Mouse (Mus musculus) hindbrain, embryonic 10.5 days (tissue): ENCODE measurements around the gene Pafah1b2. TPM values are rescaled to one million over a fixed set of nuclear protein-coding genes. Genes with fewer than 3 reads are reported as not detected.

Experiments
- DNase-seq: peaks from one replicate; pipeline ENCODE4 v3.0.0-alpha.2; 2017; ENCODE audit warnings: low spot score
- H3K27ac ChIP-seq: fragments of 300-500 bp; sonication (generic); 2 replicates; pipeline ENCODE4 v1.5.1; 2016; ENCODE audit warnings: mild to moderate bottlenecking, moderate library complexity
- H3K27me3 ChIP-seq: fragments of 300-500 bp; sonication (generic); 2 replicates; pipeline ENCODE4 v1.6.1; 2016; ENCODE audit warnings: mild to moderate bottlenecking; ENCODE audit not compliant: poor library complexity, insufficient read depth, severe bottlenecking
- H3K36me3 ChIP-seq: fragments of 300-500 bp; sonication (generic); 2 replicates; pipeline ENCODE4 v1.6.1; 2016; ENCODE audit warnings: mild to moderate bottlenecking, moderate library complexity
- H3K4me1 ChIP-seq: fragments of 300-500 bp; sonication (generic); replicated peaks from 2 replicates; pipeline ENCODE4 v1.6.1; 2016; ENCODE audit warnings: mild to moderate bottlenecking
- H3K4me3 ChIP-seq: fragments of 300-500 bp; sonication (generic); 2 replicates; pipeline ENCODE4 v1.5.1; 2016; ENCODE audit warnings: mild to moderate bottlenecking, moderate library complexity
- H3K9me3 ChIP-seq: fragments of 300-500 bp; sonication (generic); 2 replicates; pipeline ENCODE4 v1.6.1; 2016; ENCODE audit warnings: mild to moderate bottlenecking, moderate library complexity
- WGBS: fragments of 180-500 bp; shearing (Covaris S2); methylation state at CpG from one replicate; pipeline ENCODE4 v1.1.7; 2016; 5-methylcytosine and 5-hydroxymethylcytosine counted together
- polyA plus RNA-seq: library from polyadenylated mRNA; unstranded; fragments of >200 nt; fragmentation: Nextera tagmentation; extraction: Ambion mirVana; gene quantifications from 2 replicates; pipeline ENCODE4 v1.2.1, GENCODE M21; 2016

The Pafah1b2 gene
- polyA plus RNA-seq, 1 experiment from 2014 or later: 275 TPM

DNA sequence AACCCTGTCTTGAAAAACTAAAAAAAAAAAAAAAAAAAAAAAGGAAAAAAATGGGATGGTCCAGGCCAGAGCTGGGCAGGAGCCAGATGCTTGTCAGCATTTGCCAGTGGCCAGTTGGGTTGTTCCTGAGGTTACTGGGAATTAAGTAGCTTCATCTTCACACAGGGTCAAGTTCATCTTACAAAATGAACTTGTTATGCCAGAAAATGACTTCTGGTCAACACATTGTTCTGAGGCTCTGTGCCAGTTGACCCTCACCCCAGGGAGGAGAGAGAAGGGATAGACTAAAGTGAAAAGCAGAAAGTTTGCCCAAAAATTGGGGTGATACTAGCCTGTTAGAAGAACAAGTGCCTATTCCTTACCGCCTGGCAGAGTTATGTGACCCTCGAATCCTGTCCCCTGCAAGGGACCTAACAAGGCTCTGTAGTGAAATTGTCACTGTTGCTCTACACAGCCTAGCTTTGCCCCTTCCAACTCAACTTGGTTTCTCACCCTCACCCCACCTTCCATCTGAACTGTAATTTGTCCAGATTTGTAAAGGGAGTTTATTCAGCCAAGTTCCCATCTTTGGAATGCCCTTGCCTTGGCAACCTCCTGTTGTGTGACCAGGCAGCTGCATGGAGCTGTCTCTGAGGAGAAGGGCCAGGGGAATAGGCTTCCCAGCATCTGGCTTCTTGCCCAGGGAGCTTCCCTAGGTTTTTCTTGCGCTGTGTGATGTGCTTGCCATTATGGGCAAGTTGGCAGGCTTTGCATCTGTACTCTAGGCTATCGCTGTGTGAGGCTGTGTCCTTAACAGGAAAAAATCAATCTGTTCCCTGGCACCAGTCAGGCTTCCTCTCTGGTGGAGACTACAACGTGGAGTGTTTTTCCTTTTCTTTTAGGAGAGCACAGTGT lies 95.2 kb downstream of the Pafah1b2 start:
- no peaks in the 10 kb centered on the region for H3K27me3 ChIP-seq
- no peaks in the 10 kb centered on the region for H3K9me3 ChIP-seq
- H3K4me3 ChIP-seq: no peak overlapping the region
- no peaks in the 10 kb centered on the region for H3K4me1 ChIP-seq
- no peak for DNase-seq
- WGBS: 89% methylated on average over 5 of the region's 5 CpGs
- H3K27ac ChIP-seq: no peak overlapping the region
- peaks cover 95% of the 10 kb centered on the region for H3K36me3 ChIP-seq

DNA sequence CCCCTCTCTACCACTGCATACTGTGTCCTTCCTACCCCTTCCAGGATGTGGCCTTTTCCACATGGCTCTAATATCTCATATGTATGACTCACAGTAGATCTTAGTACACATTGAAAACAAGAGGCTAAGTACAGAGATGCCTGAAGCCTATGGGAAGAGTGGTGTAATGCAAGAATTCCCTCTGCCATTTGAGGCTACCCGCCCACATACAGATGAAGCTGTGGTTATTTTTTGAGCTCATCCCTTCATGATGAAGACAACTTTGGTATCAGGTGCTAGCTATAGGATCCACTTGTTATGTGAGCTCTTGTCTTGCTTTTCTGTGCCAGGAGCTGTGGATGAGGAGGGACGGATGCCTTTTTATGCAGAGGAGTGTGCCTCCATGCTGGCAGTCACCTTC lies 96.8 kb downstream of the Pafah1b2 start:
- no peaks in the 10 kb centered on the region for H3K4me1 ChIP-seq
- peaks cover 96% of the 10 kb centered on the region for H3K36me3 ChIP-seq
- 96% methylated on average over 2 of the region's 2 CpGs for WGBS
- no peak overlapping the region for H3K27ac ChIP-seq
- no peak overlapping the region for H3K4me3 ChIP-seq
- H3K9me3 ChIP-seq: no peaks in the 10 kb centered on the region
- DNase-seq: no peak
- no peaks in the 10 kb centered on the region for H3K27me3 ChIP-seq

Other genes starting within 250 kb of the Pafah1b2 start
- 16.0 and 20.9 TPM in 2 replicates for gene Cep164, start 184.0 kb downstream of the Pafah1b2 start, polyA plus RNA-seq
- 24.0 and 29.6 TPM in 2 replicates for gene Bace1, start 174.1 kb downstream of the Pafah1b2 start, polyA plus RNA-seq
- 20.4 and 25.7 TPM in 2 replicates for gene Pcsk7, start 106.2 kb downstream of the Pafah1b2 start, polyA plus RNA-seq
- 71.8 and 84.1 TPM in 2 replicates for gene Rnf214, start 105.8 kb downstream of the Pafah1b2 start, polyA plus RNA-seq
- gene Tagln, start 76.6 kb downstream of the Pafah1b2 start, polyA plus RNA-seq: 23.0 and 34.8 TPM in 2 replicates
- 26.3 and 28.3 TPM in 2 replicates for gene Sidt2, start 57.4 kb downstream of the Pafah1b2 start, polyA plus RNA-seq
- gene Sik3, start 130 bp upstream of the Pafah1b2 start, polyA plus RNA-seq: 6.1 and 7.1 TPM in 2 replicates
- 0.75 and 0.88 TPM in 2 replicates for gene Apoa1, start 215.9 kb upstream of the Pafah1b2 start, polyA plus RNA-seq
- not detected in 2 replicates for gene Apoc3, start 222.9 kb upstream of the Pafah1b2 start, polyA plus RNA-seq
- not detected in 2 replicates for gene Apoa4, start 228.0 kb upstream of the Pafah1b2 start, polyA plus RNA-seq